Mouse (Mus musculus): ENCODE measurements at regions not wholly inside any gene's neighbourhood (a gene's known extent, or its start where the extent isn't known, plus 50 kb on each side); places are given as distances from the start of the nearest gene placed in this dataset.

GRCm38 (mm10) chr13:53900406-53901025, 155.0 kb downstream of the Drd1 start:
- DNase-seq, result no peak

GRCm38 (mm10) chr13:53898351-53898750, 157.2 kb downstream of the Drd1 start:
- no peak for DNase-seq

- no peak for DNase-seq
Observed at GRCm38 (mm10) chr13:53897176-53897575, 158.3 kb downstream of the Drd1 start.

- DNase-seq, result no peak
Observed at GRCm38 (mm10) chr13:53888411-53888810, 167.1 kb downstream of the Drd1 start.

- DNase-seq, result no peak
Observed at GRCm38 (mm10) chr13:53885756-53886155, 169.7 kb downstream of the Drd1 start.

- DNase-seq, result no peak
Observed at GRCm38 (mm10) chr13:53883206-53883605, 172.3 kb downstream of the Drd1 start.

GRCm38 (mm10) chr13:53880466-53881250, 174.8 kb downstream of the Drd1 start:
- DNase-seq, result no peak

- DNase-seq, result no peak
Observed at GRCm38 (mm10) chr13:53875546-53875945, 180.0 kb downstream of the Drd1 start.

- no peak for DNase-seq
Observed at GRCm38 (mm10) chr13:53865323-53865722, 190.2 kb downstream of the Drd1 start.

GRCm38 (mm10) chr13:53862336-53862735, 193.2 kb downstream of the Drd1 start:
- DNase-seq, result no peak

GRCm38 (mm10) chr13:53854196-53854595, 201.3 kb downstream of the Drd1 start:
- no peak for DNase-seq

- no peak for DNase-seq
Observed at GRCm38 (mm10) chr13:53850146-53850545, 205.4 kb downstream of the Drd1 start.

GRCm38 (mm10) chr13:53846221-53846620, 209.3 kb downstream of the Drd1 start:
- DNase-seq, result no peak

- DNase-seq, result no peak
Observed at GRCm38 (mm10) chr13:53845786-53846185, 209.7 kb downstream of the Drd1 start.

- no peak for DNase-seq
Observed at GRCm38 (mm10) chr13:53825957-53826580, 229.4 kb downstream of the Drd1 start.

GRCm38 (mm10) chr13:53822061-53822460, 233.4 kb downstream of the Drd1 start:
- no peak for DNase-seq

- no peak for DNase-seq
Observed at GRCm38 (mm10) chr13:53815629-53816028, 239.9 kb downstream of the Drd1 start.

GRCm38 (mm10) chr13:53814088-53814487, 241.4 kb downstream of the Drd1 start:
- DNase-seq, result no peak

- DNase-seq, result peak in 1 of 2 experiments; percentile 2
Observed at GRCm38 (mm10) chr13:53811862-53812261, 243.6 kb downstream of the Drd1 start.

- DNase-seq, result no peak
Observed at GRCm38 (mm10) chr13:53811151-53811550, 244.4 kb downstream of the Drd1 start.

GRCm38 (mm10) chr13:53807791-53808525, 247.5 kb downstream of the Drd1 start:
- DNase-seq, result no peak

- no peak for DNase-seq
Observed at GRCm38 (mm10) chr13:53805872-53806271, 249.6 kb downstream of the Drd1 start.

- DNase-seq, result no peak
Observed at GRCm38 (mm10) chr13:53800978-53801377, 254.5 kb downstream of the Drd1 start.
